Mouse (Mus musculus) ES-Bruce4 (cell line): Measurements from ENCODE around the gene Ccdc187.

Source experiments
- CTCF ChIP-seq: IDR thresholded peaks from one replicate; pipeline ENCODE4 v1.8.1; 2011; ENCODE audit warnings: low read depth, low read length
- POLR2A ChIP-seq: IDR thresholded peaks from one replicate; pipeline ENCODE4 v1.8.1; 2011; ENCODE audit warnings: low read length; ENCODE audit not compliant: insufficient read depth

GRCm38 (mm10) chr2:26227788-26228187 lies 66.6 kb downstream of the Ccdc187 start:
- TF ChIP-seq POLR2A (no peak), CTCF (peak; percentile 80)
